Mouse (Mus musculus) ES-E14 (cell line): Measurements from ENCODE around the gene Ptprt. TPM values are rescaled to one million over a fixed set of nuclear protein-coding genes. Genes with fewer than 3 reads are reported as not detected.

ENCODE experiments used
- DNase-seq: peaks from one replicate; pipeline ENCODE4 v3.0.0-alpha.2; 2013; ENCODE audit warnings: low read depth, low spot score
- H3K27ac ChIP-seq: 2 replicates; pipeline ENCODE4 v1.5.1; 2012; ENCODE audit warnings: low read depth, mild to moderate bottlenecking, low read length, moderate library complexity, mixed read lengths; ENCODE audit not compliant: poor library complexity, insufficient read depth, severe bottlenecking
- H3K36me3 ChIP-seq: 2 replicates; pipeline ENCODE4 v1.6.1; 2012; ENCODE audit warnings: mild to moderate bottlenecking, low read length, moderate library complexity, mixed read lengths; ENCODE audit not compliant: control insufficient read depth, poor library complexity, insufficient read depth, severe bottlenecking
- H3K4me1 ChIP-seq, 2 experiments: fragments of 150-350 bp in 1 of 2; sonication (generic) in 1 of 2; 2 replicates each; pipeline ENCODE4 v1.6.1; 2012; ENCODE audit warnings: low read length in 2 of 2, mild to moderate bottlenecking in 1 of 2, mixed read lengths in 1 of 2; ENCODE audit not compliant: control insufficient read depth in 2 of 2, insufficient read depth in 2 of 2, poor library complexity in 1 of 2
- H3K4me3 ChIP-seq, 2 experiments: fragments of 150-350 bp in 1 of 2; sonication (generic) in 1 of 2; 2 replicates each; pipeline ENCODE4 v1.5.1; 2012; ENCODE audit warnings: low read length in 2 of 2, low read depth in 1 of 2, mild to moderate bottlenecking in 1 of 2, mixed read lengths in 1 of 2; ENCODE audit not compliant: insufficient read depth in 1 of 2, poor library complexity in 1 of 2, severe bottlenecking in 1 of 2
- H3K9ac ChIP-seq: 2 replicates; pipeline ENCODE4 v1.6.1; 2012; ENCODE audit warnings: low read depth, mild to moderate bottlenecking, low read length, mixed read lengths; ENCODE audit not compliant: poor library complexity, insufficient read depth, severe bottlenecking
- H3K9me3 ChIP-seq: fragments of 150-350 bp; sonication (generic); 2 replicates; pipeline ENCODE4 v1.6.1; 2012; ENCODE audit warnings: low read depth, mild to moderate bottlenecking, low read length; ENCODE audit not compliant: control insufficient read depth, insufficient read depth
- CHD2 ChIP-seq: IDR thresholded peaks from 2 replicates; pipeline ENCODE4 v1.6.1; 2014; ENCODE audit warnings: mild to moderate bottlenecking, low read depth, low read length, inconsistent platforms
- HCFC1 ChIP-seq: IDR thresholded peaks from 2 replicates; pipeline ENCODE4 v1.6.1; 2012; ENCODE audit warnings: low read length, inconsistent platforms, borderline replicate concordance; ENCODE audit not compliant: insufficient read depth
- MAFK ChIP-seq: IDR thresholded peaks from 2 replicates; pipeline ENCODE4 v1.6.1; 2014; ENCODE audit warnings: mild to moderate bottlenecking, low read depth, low read length, inconsistent platforms; ENCODE audit not compliant: insufficient read depth
- ZC3H11A ChIP-seq: IDR thresholded peaks from 2 replicates; pipeline ENCODE4 v1.6.1; 2012; ENCODE audit warnings: low read depth, mild to moderate bottlenecking, inconsistent platforms, low read length, borderline replicate concordance
- ZNF384 ChIP-seq: IDR thresholded peaks from 2 replicates; pipeline ENCODE4 v1.6.1; 2012; ENCODE audit warnings: low read depth, low read length, inconsistent platforms
- in situ Hi-C, 2 experiments: fragments of 600-800 bp; cut with MboI; formaldehyde crosslinking; loops; one replicate each; pipeline ENCODE4 v1.15.1; 2025; ENCODE audit warnings: low sequenced_read_pairs in 2 of 2, inconsistent platforms in 1 of 2; ENCODE audit not compliant: unreplicated experiment in 2 of 2
- total RNA-seq: library from RNA; depleted of rRNA; stranded (reverse); fragments of 300-350 nt; gene quantifications from 2 replicates; pipeline ENCODE4 v1.2.3, GENCODE M21; 2012

The Ptprt gene
- total RNA-seq, 1 experiment, result 0.40 TPM

- Histone ChIP-seq H3K36me3 (no peaks in the 10 kb centered on the region), H3K4me3 (no peak overlapping the region), H3K9ac (no peak overlapping the region), H3K27ac (no peak overlapping the region), H3K4me1 (no peaks in the 10 kb centered on the region), H3K9me3 (no peaks in the 10 kb centered on the region)
- TF ChIP-seq CHD2, result no peak
- TF ChIP-seq HCFC1, result no peak
- TF ChIP-seq ZC3H11A, result no peak
- no peak for TF ChIP-seq MAFK
- no peak for TF ChIP-seq ZNF384
- in situ Hi-C loops, result no loop called here
- DNase-seq, result no peak
Observed at GRCm38 (mm10) chr2:161661912-161662311, 999.0 kb downstream of the Ptprt start.

DNA sequence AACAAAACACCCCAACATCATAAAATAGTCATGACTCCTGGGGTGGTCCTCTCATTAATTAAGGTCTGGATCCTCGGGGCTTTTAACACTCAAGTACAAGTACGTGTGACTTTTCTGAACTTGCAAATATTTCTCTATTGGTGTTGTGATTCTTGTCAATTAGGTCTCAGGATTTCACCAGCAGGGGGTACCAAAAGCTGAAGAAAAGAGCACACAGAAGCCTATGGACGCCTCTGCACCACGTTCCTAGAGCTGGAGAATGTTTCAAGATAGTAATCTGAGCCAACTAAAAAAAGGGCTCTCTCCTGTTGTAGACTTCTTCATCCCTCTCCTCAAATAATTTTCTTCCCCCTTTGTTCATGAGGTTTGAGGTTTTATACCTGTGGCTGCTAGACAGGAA is 1000.1 kb downstream of the Ptprt start:
- Histone ChIP-seq H3K4me3 (no peak overlapping the region), H3K27ac (no peak overlapping the region), H3K9ac (no peak overlapping the region), H3K9me3 (no peaks in the 10 kb centered on the region), H3K36me3 (no peaks in the 10 kb centered on the region), H3K4me1 (no peaks in the 10 kb centered on the region)
- no peak for DNase-seq
- in situ Hi-C loops, result no loop called here
- TF ChIP-seq ZC3H11A (no peak), ZNF384 (no peak), CHD2 (no peak), HCFC1 (no peak), MAFK (no peak)

- H3K36me3 ChIP-seq, result no peaks in the 10 kb centered on the region
- H3K4me3 ChIP-seq, result no peak overlapping the region
- no peak for TF ChIP-seq ZNF384
- no peak for TF ChIP-seq HCFC1
- no peak for TF ChIP-seq ZC3H11A
- TF ChIP-seq CHD2, result no peak
- TF ChIP-seq MAFK, result no peak
- no peaks in the 10 kb centered on the region for H3K9me3 ChIP-seq
- in situ Hi-C loops, result no loop called here
- DNase-seq, result no peak
- H3K27ac ChIP-seq, result no peak overlapping the region
- H3K9ac ChIP-seq, result no peak overlapping the region
- H3K4me1 ChIP-seq, result no peaks in the 10 kb centered on the region
Observed at GRCm38 (mm10) chr2:161657046-161657445, 1003.9 kb downstream of the Ptprt start.

GRCm38 (mm10) chr2:161656632-161657031 is 1004.3 kb downstream of the Ptprt start:
- TF ChIP-seq MAFK (no peak), ZC3H11A (no peak), HCFC1 (no peak), CHD2 (no peak), ZNF384 (no peak)
- H3K4me1 ChIP-seq, result no peaks in the 10 kb centered on the region
- in situ Hi-C loops, result no loop called here

DNA sequence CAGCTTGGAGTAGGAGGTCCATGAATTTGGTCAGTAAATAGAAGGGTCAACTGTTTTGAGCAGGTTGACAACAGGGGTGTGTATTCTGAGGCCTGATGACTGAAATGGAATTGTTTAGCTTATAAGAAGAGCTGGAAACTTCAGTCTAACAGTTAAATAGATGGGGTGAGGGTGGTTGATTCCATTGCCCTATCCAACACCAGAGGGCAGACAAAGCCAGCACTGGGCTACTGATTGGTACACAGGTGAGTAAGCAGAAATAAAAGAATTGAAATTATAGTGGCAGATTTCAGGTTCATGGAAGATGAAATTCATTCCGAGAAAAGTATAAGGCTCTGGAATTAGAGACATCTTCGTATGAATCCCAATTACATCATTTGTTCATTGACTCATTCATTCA is 1020.1 kb downstream of the Ptprt start:
- no peak for DNase-seq
- TF ChIP-seq ZNF384 (no peak), HCFC1 (no peak), MAFK (no peak), CHD2 (no peak), ZC3H11A (no peak)
- H3K27ac ChIP-seq, result no peak overlapping the region
- in situ Hi-C loops, result no loop called here
- no peak overlapping the region for H3K9ac ChIP-seq
- H3K4me3 ChIP-seq, result no peak overlapping the region
- H3K9me3 ChIP-seq, result no peaks in the 10 kb centered on the region
- H3K4me1 ChIP-seq, result no peaks in the 10 kb centered on the region
- no peaks in the 10 kb centered on the region for H3K36me3 ChIP-seq

More at GRCm38 (mm10) chr2:161656632-161657031, 1004.3 kb downstream of the Ptprt start:
- Histone ChIP-seq H3K36me3 (no peaks in the 10 kb centered on the region), H3K27ac (no peak overlapping the region), H3K4me3 (no peak overlapping the region), H3K9ac (no peak overlapping the region), H3K9me3 (no peaks in the 10 kb centered on the region)
- no peak for DNase-seq
